Mouse (Mus musculus) embryonic facial prominence, embryonic 14.5 days (tissue): ENCODE data around the gene Atp5e. TPM values are rescaled to one million over a fixed set of nuclear protein-coding genes. Genes with fewer than 3 reads are reported as not detected.
A peak's percentile ranks its signal among the peaks of the same experiment; 100 is the strongest.

ENCODE experiments used
- ATAC-seq: fragments of 200-750 bp; cut with Nextera tagmentation; 2 replicates; pipeline ENCODE4 v1.8.0; 2017; ENCODE audit warnings: low read depth, moderate number of reproducible peaks, moderate TSS enrichment
- DNase-seq: peaks from one replicate; pipeline ENCODE4 v3.0.0-alpha.2; 2015; ENCODE audit warnings: low spot score
- H3K27ac ChIP-seq: fragments of 300-500 bp; sonication (generic); replicated peaks from 2 replicates; pipeline ENCODE4 v1.5.1; 2014; ENCODE audit warnings: low read depth, mild to moderate bottlenecking, low read length, moderate library complexity
- H3K27me3 ChIP-seq: fragments of 300-500 bp; sonication (generic); replicated peaks from 2 replicates; pipeline ENCODE4 v1.6.1; 2014; ENCODE audit warnings: low read length; ENCODE audit not compliant: control insufficient read depth, insufficient read depth
- H3K36me3 ChIP-seq: fragments of 300-500 bp; sonication (generic); 2 replicates; pipeline ENCODE4 v1.6.1; 2014; ENCODE audit warnings: low read length, mixed read lengths; ENCODE audit not compliant: control insufficient read depth, insufficient read depth
- H3K4me1 ChIP-seq: fragments of 300-500 bp; sonication (generic); 2 replicates; pipeline ENCODE4 v1.6.1; 2014; ENCODE audit warnings: antibody characterized with exemption, low read length; ENCODE audit not compliant: control insufficient read depth, insufficient read depth
- H3K4me2 ChIP-seq: fragments of 300-500 bp; sonication (generic); 2 replicates; pipeline ENCODE4 v1.6.1; 2014; ENCODE audit warnings: low read depth, mild to moderate bottlenecking, low read length, moderate library complexity, mixed read lengths
- H3K4me3 ChIP-seq: fragments of 300-500 bp; sonication (generic); 2 replicates; pipeline ENCODE4 v1.5.1; 2014; ENCODE audit warnings: low read depth, mild to moderate bottlenecking, low read length
- H3K9ac ChIP-seq: fragments of 300-500 bp; sonication (generic); 2 replicates; pipeline ENCODE4 v1.6.1; 2014; ENCODE audit warnings: low read depth, mild to moderate bottlenecking, low read length, moderate library complexity, mixed read lengths
- H3K9me3 ChIP-seq: fragments of 300-500 bp; sonication (generic); 2 replicates; pipeline ENCODE4 v1.6.1; 2016; ENCODE audit warnings: low read length; ENCODE audit not compliant: control insufficient read depth
- WGBS: fragments of 180-500 bp; shearing (Covaris S2); extraction: QIAGEN DNeasy Blood & Tissue Kit; methylation state at CpG from one replicate; pipeline ENCODE4 v1.1.7; 2014; 5-methylcytosine and 5-hydroxymethylcytosine counted together
- polyA plus RNA-seq: library from polyadenylated mRNA; unstranded; fragments of >200 nt; fragmentation: Nextera tagmentation; extraction: Ambion mirVana; gene quantifications from 2 replicates; pipeline ENCODE4 v1.2.1, GENCODE M21; 2014

Atp5e gene
- polyA plus RNA-seq: 834 and 939 TPM in 2 replicates

DNA sequence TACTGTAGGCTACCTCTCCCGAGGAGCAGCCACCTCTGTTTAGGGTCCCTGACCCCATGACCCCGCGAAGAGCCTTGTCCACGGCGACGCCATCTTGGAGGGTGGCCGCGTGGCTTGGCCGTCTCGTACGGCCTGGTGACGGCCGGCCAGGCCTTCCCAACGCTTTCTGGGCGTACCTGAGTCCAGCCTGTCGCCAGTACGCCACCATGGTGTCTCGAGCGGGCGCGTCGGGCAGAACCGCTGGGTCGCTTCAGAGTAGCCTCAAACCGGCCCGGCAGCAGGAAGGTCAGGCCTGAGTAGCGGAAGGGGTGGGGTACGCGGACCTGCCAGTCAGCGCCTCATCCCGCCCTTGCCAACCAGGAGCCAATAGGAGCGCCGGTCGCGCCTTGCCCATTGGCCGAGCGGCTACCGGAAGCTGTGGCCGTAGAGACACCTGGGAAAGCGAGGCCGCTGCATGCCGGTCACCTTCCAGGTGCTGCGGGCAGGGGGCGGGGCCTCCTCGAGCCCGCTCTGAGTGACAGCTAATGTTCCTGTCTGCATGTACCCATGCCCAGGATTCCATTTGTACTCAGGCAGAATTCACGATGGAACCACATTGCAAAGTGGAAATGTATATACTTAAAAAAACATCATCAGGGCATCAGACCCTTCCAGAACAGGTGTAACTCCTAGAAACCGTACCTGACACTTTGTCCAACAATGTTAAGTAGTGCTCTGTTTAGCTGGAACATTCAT is at the start of gene Atp5e:
Gene Atp5e, minus strand, starts transcription at position 317 of the 735 bp plus-strand sequence.
- Histone ChIP-seq H3K4me1 (peaks cover 6% of the 10 kb centered on the region), H3K4me2 (peak within 1 kb of the TSS; percentile 98), H3K27me3 (no peaks in the 10 kb centered on the region), H3K27ac (peak within 1 kb of the TSS; percentile 46; the same call in 1 of the 2 replicates), H3K9me3 (no peaks in the 10 kb centered on the region), H3K4me3 (peak within 1 kb of the TSS; percentile 78), H3K36me3 (peaks cover 63% of the 10 kb centered on the region), H3K9ac (peak within 1 kb of the TSS; percentile 86)
- WGBS: 2% methylated on average over 38 of the region's 48 CpGs
- ATAC-seq: peak; percentile 100
- DNase-seq: peak; percentile 96

GRCm38 (mm10) chr2:174509825-174510224 is 45.9 kb upstream of the Atp5e start:
- Histone ChIP-seq H3K9ac (no peak overlapping the region), H3K36me3 (no peaks in the 10 kb centered on the region), H3K4me1 (peaks cover 3% of the 10 kb centered on the region; the same call in 1 of the 2 replicates), H3K27ac (no peak overlapping the region), H3K9me3 (no peaks in the 10 kb centered on the region), H3K27me3 (no peaks in the 10 kb centered on the region), H3K4me3 (no peak overlapping the region), H3K4me2 (no peak overlapping the region)
- DNase-seq: no peak
- 89% methylated on average over 8 of the region's 8 CpGs for WGBS
- no peak for ATAC-seq

GRCm38 (mm10) chr2:174507998-174508397 is 44.1 kb upstream of the Atp5e start:
- Histone ChIP-seq H3K36me3 (no peaks in the 10 kb centered on the region), H3K4me1 (peaks cover 4% of the 10 kb centered on the region; the same call in 1 of the 2 replicates), H3K9me3 (no peaks in the 10 kb centered on the region), H3K9ac (no peak overlapping the region), H3K27ac (no peak overlapping the region), H3K4me3 (no peak overlapping the region), H3K4me2 (no peak overlapping the region), H3K27me3 (no peaks in the 10 kb centered on the region)
- no peak for DNase-seq
- ATAC-seq: no peak
- WGBS: 83% methylated on average over 4 of the region's 4 CpGs

DNA sequence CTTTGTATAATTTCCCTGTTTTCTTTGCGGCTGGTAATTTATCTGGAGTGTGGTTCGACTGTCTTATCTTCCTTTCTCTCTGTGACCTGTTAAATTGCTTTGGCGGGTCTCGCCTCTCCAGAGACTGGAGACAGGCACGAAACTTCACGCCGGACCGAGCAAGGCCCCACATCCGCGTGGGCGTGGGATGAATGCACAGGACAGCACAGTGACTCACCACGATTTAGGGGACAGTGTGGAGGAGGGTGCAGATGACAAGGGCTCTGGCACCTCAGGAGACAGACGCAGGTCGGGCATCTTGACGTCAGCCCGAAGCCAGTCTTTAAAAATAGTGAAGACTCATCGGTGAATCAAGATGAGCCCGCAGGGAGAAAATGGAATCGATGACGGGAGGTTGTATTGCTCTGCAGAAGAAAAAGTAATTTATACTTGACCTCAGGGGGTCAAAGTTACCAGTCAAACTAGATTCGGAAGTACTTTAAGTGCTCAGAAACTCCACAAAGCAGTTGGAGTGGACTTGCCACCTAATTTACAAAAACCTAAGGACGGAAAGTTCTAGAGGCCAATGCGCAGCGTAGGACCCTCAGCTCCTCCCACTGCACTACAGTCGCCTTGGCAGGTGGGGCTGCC is 39.0 kb upstream of the Atp5e start:
- DNase-seq: no peak
- WGBS: 73% methylated on average over 25 of the region's 25 CpGs
- H3K27ac ChIP-seq: no peak overlapping the region

DNA sequence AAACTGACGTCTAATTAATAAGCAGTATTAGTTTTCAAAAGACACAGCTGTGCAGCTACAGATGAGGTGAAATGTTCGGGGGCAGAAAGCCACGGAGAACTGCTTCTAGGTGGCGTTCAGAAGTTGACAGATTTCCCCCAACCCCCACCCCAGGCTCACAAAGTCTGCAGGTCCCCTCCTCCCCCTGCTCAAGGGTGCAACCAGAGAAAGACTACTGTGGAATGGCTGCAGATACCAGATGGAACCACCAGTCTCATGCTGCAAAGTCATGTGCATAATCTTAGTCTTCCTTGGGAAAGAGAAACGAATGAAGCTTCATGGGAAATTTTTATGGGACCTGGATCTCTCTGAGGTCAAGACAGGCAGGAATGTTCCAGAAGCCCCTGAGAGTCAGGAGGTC is 38.4 kb upstream of the Atp5e start:
- ATAC-seq (no peak), DNase-seq (no peak)
- H3K4me2 ChIP-seq: no peak overlapping the region
- H3K9me3 ChIP-seq: no peaks in the 10 kb centered on the region
- no peak overlapping the region for H3K27ac ChIP-seq
- no peak overlapping the region for H3K4me3 ChIP-seq
- 47% methylated on average over 5 of the region's 5 CpGs for WGBS
- H3K27me3 ChIP-seq: no peaks in the 10 kb centered on the region
- H3K36me3 ChIP-seq: no peaks in the 10 kb centered on the region
- H3K9ac ChIP-seq: no peak overlapping the region
- peaks cover 4% of the 10 kb centered on the region; the same call in 1 of the 2 replicates for H3K4me1 ChIP-seq

More for the DNA sequence above, 39.0 kb upstream of the Atp5e start:
- no peak overlapping the region for H3K4me3 ChIP-seq
- no peaks in the 10 kb centered on the region for H3K36me3 ChIP-seq
- H3K9ac ChIP-seq: no peak overlapping the region
- no peaks in the 10 kb centered on the region for H3K27me3 ChIP-seq
- peaks cover 4% of the 10 kb centered on the region; the same call in 1 of the 2 replicates for H3K4me1 ChIP-seq
- no peak for ATAC-seq
- no peaks in the 10 kb centered on the region for H3K9me3 ChIP-seq
- no peak overlapping the region for H3K4me2 ChIP-seq

DNA sequence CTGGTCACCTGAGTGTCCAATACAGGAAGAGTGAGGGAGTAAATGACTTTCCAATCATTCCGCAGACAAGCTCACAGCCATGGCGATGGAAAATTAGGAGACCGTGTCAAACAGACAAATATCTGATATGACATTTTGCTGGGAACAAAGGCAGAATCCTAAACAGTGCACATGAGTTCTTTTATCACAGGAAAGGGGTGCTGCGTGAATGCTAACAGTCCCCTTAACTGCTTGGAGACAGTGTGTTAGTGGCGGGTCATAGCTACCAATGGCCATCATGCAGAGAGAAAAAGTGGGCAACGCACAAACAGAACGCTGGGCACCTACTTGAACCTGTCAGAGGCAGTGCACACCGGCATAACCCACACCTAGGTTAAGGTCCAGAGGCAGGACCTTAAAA is 37.6 kb upstream of the Atp5e start:
- H3K27me3 ChIP-seq: no peaks in the 10 kb centered on the region
- no peaks in the 10 kb centered on the region for H3K9me3 ChIP-seq
- no peak overlapping the region for H3K27ac ChIP-seq
- peaks cover 4% of the 10 kb centered on the region; the same call in 1 of the 2 replicates for H3K4me1 ChIP-seq
- 91% methylated on average over 8 of the region's 8 CpGs for WGBS
- H3K9ac ChIP-seq: no peak overlapping the region
- ATAC-seq: no peak
- no peak for DNase-seq
- no peaks in the 10 kb centered on the region for H3K36me3 ChIP-seq
- no peak overlapping the region for H3K4me2 ChIP-seq
- H3K4me3 ChIP-seq: no peak overlapping the region

GRCm38 (mm10) chr2:174500814-174501503 is 37.1 kb upstream of the Atp5e start:
- no peak for ATAC-seq

GRCm38 (mm10) chr2:174492858-174493257 is 29.0 kb upstream of the Atp5e start:
- Histone ChIP-seq H3K4me2 (no peak overlapping the region), H3K27me3 (no peaks in the 10 kb centered on the region), H3K9me3 (0 out of 2 replicates have a peak, but pooled peaks cover 3% of the 10 kb centered on the region), H3K4me3 (no peak overlapping the region), H3K27ac (no peak overlapping the region), H3K9ac (no peak overlapping the region), H3K4me1 (no peaks in the 10 kb centered on the region), H3K36me3 (no peaks in the 10 kb centered on the region)
- ATAC-seq (no peak), DNase-seq (no peak)
- WGBS: 67% methylated on average over 2 of the region's 2 CpGs

More at GRCm38 (mm10) chr2:174500814-174501503, 37.1 kb upstream of the Atp5e start:
- Histone ChIP-seq H3K27me3 (no peaks in the 10 kb centered on the region), H3K36me3 (no peaks in the 10 kb centered on the region), H3K4me1 (peaks cover 4% of the 10 kb centered on the region; the same call in 1 of the 2 replicates), H3K4me3 (no peak overlapping the region), H3K4me2 (no peak overlapping the region), H3K27ac (no peak overlapping the region), H3K9ac (no peak overlapping the region), H3K9me3 (no peaks in the 10 kb centered on the region)
- WGBS: 72% methylated on average over 14 of the region's 14 CpGs
- DNase-seq: no peak
